Mouse (Mus musculus): ENCODE data around the gene Camkk2. TPM values are rescaled to one million over a fixed set of nuclear protein-coding genes. Genes with fewer than 3 reads are reported as not detected.

Camkk2 gene
- polyA plus RNA-seq, 1 experiment from 2014 or later = 24.3 TPM

GRCm38 (mm10) chr5:122726068-122726467 lies 53.1 kb downstream of the Camkk2 start:
- peak; percentile 88 for DNase-seq (ENCODE audit: low spot score)
- no peak overlapping the region for H3K9ac ChIP-seq (ENCODE audit: low read length)
- WGBS = 20% methylated on average over 7 of the region's 7 CpGs

GRCm38 (mm10) chr5:122725453-122725852 lies 53.8 kb downstream of the Camkk2 start:
- no peak overlapping the region for H3K27ac ChIP-seq (ENCODE audit: low read depth)
- H3K4me3 ChIP-seq (ENCODE audit: low read depth, low read length) = no peak overlapping the region
- 85% methylated on average over 13 of the region's 13 CpGs for WGBS
- no peaks in the 10 kb centered on the region for H3K27me3 ChIP-seq (replicated peaks; ENCODE audit: control insufficient read depth, insufficient read depth, low read length)
- ATAC-seq (replicated peaks; ENCODE audit: low FRiP score, low TSS enrichment, low read depth) = no peak; the same call in 1 of the 2 replicates
- no peak for DNase-seq (ENCODE audit: low spot score)
- 0 out of 2 replicates have a peak, but pooled peaks cover 2% of the 10 kb centered on the region for H3K36me3 ChIP-seq (ENCODE audit: control insufficient read depth, insufficient read depth, low read length)
- no peak overlapping the region for H3K9ac ChIP-seq (ENCODE audit: low read length)
- no peak overlapping the region for H3K4me2 ChIP-seq (ENCODE audit: low read length)
- H3K4me1 ChIP-seq (replicated peaks; ENCODE audit: control insufficient read depth, insufficient read depth, low read length) = no peaks in the 10 kb centered on the region
- H3K9me3 ChIP-seq (ENCODE audit: control insufficient read depth, low read length) = peaks cover 3% of the 10 kb centered on the region; the same call in 1 of the 2 replicates

More at GRCm38 (mm10) chr5:122726068-122726467, 53.1 kb downstream of the Camkk2 start:
- no peak overlapping the region for H3K27ac ChIP-seq (ENCODE audit: low read depth)
- H3K27me3 ChIP-seq (replicated peaks; ENCODE audit: control insufficient read depth, insufficient read depth, low read length) = no peaks in the 10 kb centered on the region
- H3K4me1 ChIP-seq (replicated peaks; ENCODE audit: control insufficient read depth, insufficient read depth, low read length) = no peaks in the 10 kb centered on the region
- peak; percentile 51 for ATAC-seq (replicated peaks; ENCODE audit: low FRiP score, low TSS enrichment, low read depth)
- no peak overlapping the region for H3K4me3 ChIP-seq (ENCODE audit: low read depth, low read length)
- H3K36me3 ChIP-seq (ENCODE audit: control insufficient read depth, insufficient read depth, low read length) = 0 out of 2 replicates have a peak, but pooled peaks cover 2% of the 10 kb centered on the region
- no peak overlapping the region for H3K4me2 ChIP-seq (ENCODE audit: low read length)
- H3K9me3 ChIP-seq (ENCODE audit: control insufficient read depth, low read length) = peaks cover 3% of the 10 kb centered on the region; the same call in 1 of the 2 replicates

GRCm38 (mm10) chr5:122719168-122719567 lies 60.0 kb downstream of the Camkk2 start:
- DNase-seq (ENCODE audit: low spot score) = no peak
- Histone ChIP-seq H3K9ac (ENCODE audit: low read length) (no peak overlapping the region), H3K27ac (ENCODE audit: low read depth) (no peak overlapping the region), H3K36me3 (ENCODE audit: control insufficient read depth, insufficient read depth, low read length) (no peaks in the 10 kb centered on the region), H3K4me2 (ENCODE audit: low read length) (no peak overlapping the region), H3K4me1 (replicated peaks; ENCODE audit: control insufficient read depth, insufficient read depth, low read length) (no peaks in the 10 kb centered on the region), H3K4me3 (ENCODE audit: low read depth, low read length) (no peak overlapping the region), H3K9me3 (ENCODE audit: control insufficient read depth, low read length) (peaks cover 3% of the 10 kb centered on the region; the same call in 1 of the 2 replicates), H3K27me3 (replicated peaks; ENCODE audit: control insufficient read depth, insufficient read depth, low read length) (no peaks in the 10 kb centered on the region)
- no peak for ATAC-seq (replicated peaks; ENCODE audit: low FRiP score, low TSS enrichment, low read depth)
- WGBS = 89% methylated on average over 8 of the region's 8 CpGs

GRCm38 (mm10) chr5:122718400-122718799 lies 60.8 kb downstream of the Camkk2 start:
- no peak for DNase-seq (ENCODE audit: low spot score)
- H3K9me3 ChIP-seq (ENCODE audit: control insufficient read depth, low read length) = peaks cover 3% of the 10 kb centered on the region; the same call in 1 of the 2 replicates
- 39% methylated on average over 7 of the region's 7 CpGs for WGBS

GRCm38 (mm10) chr5:122716793-122717192 lies 62.4 kb downstream of the Camkk2 start:
- Histone ChIP-seq H3K27ac (ENCODE audit: low read depth) (no peak overlapping the region), H3K4me1 (replicated peaks; ENCODE audit: control insufficient read depth, insufficient read depth, low read length) (no peaks in the 10 kb centered on the region), H3K4me2 (ENCODE audit: low read length) (no peak overlapping the region), H3K4me3 (ENCODE audit: low read depth, low read length) (no peak overlapping the region), H3K36me3 (ENCODE audit: control insufficient read depth, insufficient read depth, low read length) (no peaks in the 10 kb centered on the region), H3K9me3 (ENCODE audit: control insufficient read depth, low read length) (no peaks in the 10 kb centered on the region; the same call in 1 of the 2 replicates), H3K9ac (ENCODE audit: low read length) (no peak overlapping the region), H3K27me3 (replicated peaks; ENCODE audit: control insufficient read depth, insufficient read depth, low read length) (no peaks in the 10 kb centered on the region)
- DNase-seq (ENCODE audit: low spot score) (no peak), ATAC-seq (replicated peaks; ENCODE audit: low FRiP score, low TSS enrichment, low read depth) (no peak)
- 97% methylated on average over 2 of the region's 2 CpGs for WGBS

More at GRCm38 (mm10) chr5:122718400-122718799, 60.8 kb downstream of the Camkk2 start:
- no peaks in the 10 kb centered on the region for H3K36me3 ChIP-seq (ENCODE audit: control insufficient read depth, insufficient read depth, low read length)
- no peak for ATAC-seq (replicated peaks; ENCODE audit: low FRiP score, low TSS enrichment, low read depth)
- H3K9ac ChIP-seq (ENCODE audit: low read length) = 0 out of 2 replicates have a peak overlapping the region, but pooled peaks have one; percentile 13
- no peak overlapping the region for H3K4me2 ChIP-seq (ENCODE audit: low read length)
- H3K4me3 ChIP-seq (ENCODE audit: low read depth, low read length) = no peak overlapping the region
- H3K27me3 ChIP-seq (replicated peaks; ENCODE audit: control insufficient read depth, insufficient read depth, low read length) = no peaks in the 10 kb centered on the region
- H3K4me1 ChIP-seq (replicated peaks; ENCODE audit: control insufficient read depth, insufficient read depth, low read length) = no peaks in the 10 kb centered on the region
- no peak overlapping the region for H3K27ac ChIP-seq (ENCODE audit: low read depth)

GRCm38 (mm10) chr5:122715723-122716122 lies 63.5 kb downstream of the Camkk2 start:
- no peaks in the 10 kb centered on the region; the same call in 1 of the 2 replicates for H3K9me3 ChIP-seq (ENCODE audit: control insufficient read depth, low read length)
- DNase-seq (ENCODE audit: low spot score) (no peak), ATAC-seq (replicated peaks; ENCODE audit: low FRiP score, low TSS enrichment, low read depth) (no peak)
- no peak overlapping the region for H3K9ac ChIP-seq (ENCODE audit: low read length)
- H3K27me3 ChIP-seq (replicated peaks; ENCODE audit: control insufficient read depth, insufficient read depth, low read length) = no peaks in the 10 kb centered on the region
- H3K27ac ChIP-seq (ENCODE audit: low read depth) = no peak overlapping the region
- H3K4me2 ChIP-seq (ENCODE audit: low read length) = no peak overlapping the region
- H3K4me3 ChIP-seq (ENCODE audit: low read depth, low read length) = no peak overlapping the region
- H3K4me1 ChIP-seq (replicated peaks; ENCODE audit: control insufficient read depth, insufficient read depth, low read length) = no peaks in the 10 kb centered on the region
- no peaks in the 10 kb centered on the region for H3K36me3 ChIP-seq (ENCODE audit: control insufficient read depth, insufficient read depth, low read length)
- 68% methylated on average over 1 of the region's 1 CpGs for WGBS

GRCm38 (mm10) chr5:122708819-122709218 lies 70.4 kb downstream of the Camkk2 start:
- Histone ChIP-seq H3K4me1 (replicated peaks; ENCODE audit: control insufficient read depth, insufficient read depth, low read length) (peaks cover 6% of the 10 kb centered on the region), H3K27me3 (replicated peaks; ENCODE audit: control insufficient read depth, insufficient read depth, low read length) (no peaks in the 10 kb centered on the region), H3K9ac (ENCODE audit: low read length) (no peak overlapping the region), H3K4me3 (ENCODE audit: low read depth, low read length) (no peak overlapping the region), H3K36me3 (ENCODE audit: control insufficient read depth, insufficient read depth, low read length) (no peaks in the 10 kb centered on the region), H3K9me3 (ENCODE audit: control insufficient read depth, low read length) (no peaks in the 10 kb centered on the region), H3K4me2 (ENCODE audit: low read length) (no peak overlapping the region), H3K27ac (ENCODE audit: low read depth) (no peak overlapping the region)
- no peak for ATAC-seq (replicated peaks; ENCODE audit: low FRiP score, low TSS enrichment, low read depth)
- no peak for DNase-seq (ENCODE audit: low spot score)
- 72% methylated on average over 6 of the region's 6 CpGs for WGBS

- Histone ChIP-seq H3K9me3 (ENCODE audit: control insufficient read depth, low read length) (no peaks in the 10 kb centered on the region), H3K36me3 (ENCODE audit: control insufficient read depth, insufficient read depth, low read length) (no peaks in the 10 kb centered on the region), H3K4me3 (ENCODE audit: low read depth, low read length) (peak within 1 kb of the TSS; percentile 70), H3K4me2 (ENCODE audit: low read length) (peak within 1 kb of the TSS; percentile 84), H3K27me3 (replicated peaks; ENCODE audit: control insufficient read depth, insufficient read depth, low read length) (no peaks in the 10 kb centered on the region), H3K4me1 (replicated peaks; ENCODE audit: control insufficient read depth, insufficient read depth, low read length) (peaks cover 6% of the 10 kb centered on the region), H3K9ac (ENCODE audit: low read length) (peak within 1 kb of the TSS; percentile 76), H3K27ac (ENCODE audit: low read depth) (peak within 1 kb of the TSS; percentile 82)
- DNase-seq (ENCODE audit: low spot score) = peak; percentile 87
- WGBS = 2% methylated on average over 66 of the region's 66 CpGs
- ATAC-seq (replicated peaks; ENCODE audit: low FRiP score, low TSS enrichment, low read depth) = peak; percentile 87
Measured at GRCm38 (mm10) chr5:122707276-122708181, 71.7 kb downstream of the Camkk2 start, which contains the start of gene P2rx4. P2rx4 (plus strand) TSS chr5:122707544.

Measured in intestine, embryonic 14.5 days (tissue).